ENCODE assay signal across 8 mouse cellular contexts in the genomic region with DNA sequence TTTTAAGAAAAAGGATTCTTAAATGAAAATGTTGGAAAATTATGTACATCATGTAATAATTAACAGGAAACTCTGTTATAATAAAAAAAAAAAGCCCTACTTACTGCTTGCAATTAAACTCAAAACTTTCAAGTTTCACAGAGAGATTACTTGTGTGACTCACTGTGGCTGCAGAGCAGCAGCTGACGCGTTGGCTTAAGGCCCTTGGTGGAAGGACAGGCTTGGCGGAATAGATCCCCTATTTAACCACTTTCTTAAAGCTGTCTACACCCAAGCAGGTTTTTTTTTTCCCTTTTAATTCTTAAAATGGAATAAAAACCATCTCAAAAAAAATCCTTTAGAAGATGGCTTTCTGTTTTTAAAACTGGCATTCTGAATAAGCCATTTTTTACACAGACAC.
DNase-seq lines count a peak whose midpoint lies in the region; ATAC-seq lines count a peak whose summit lies in the region.

No protein-coding gene starts in this region.

- H3K27ac ChIP-seq in midbrain, embryonic 10.5 days (replicated peaks), result peak overlapping the region; percentile 49
- no peak overlapping the region for H3K27ac ChIP-seq in midbrain, embryonic 16.5 days (ENCODE audit: low read length)
- H3K27ac ChIP-seq in forebrain, embryonic 16.5 days (ENCODE audit: low read length), result no peak overlapping the region
- peak overlapping the region; percentile 82 for H3K27ac ChIP-seq in lung, embryonic 15.5 days

- H3K4me1 ChIP-seq in midbrain, embryonic 10.5 days, result peaks cover 17% of the 10 kb centered on the region
- peaks cover 15% of the 10 kb centered on the region for H3K4me1 ChIP-seq in midbrain, embryonic 16.5 days (ENCODE audit: control insufficient read depth, insufficient read depth, low read length)
- H3K4me1 ChIP-seq in forebrain, embryonic 16.5 days (replicated peaks; ENCODE audit: control insufficient read depth, insufficient read depth, low read length), result peaks cover 24% of the 10 kb centered on the region
- H3K4me1 ChIP-seq in lung, embryonic 15.5 days, result peaks cover 19% of the 10 kb centered on the region

- no peak overlapping the region for H3K4me3 ChIP-seq in midbrain, embryonic 10.5 days
- H3K4me3 ChIP-seq in midbrain, embryonic 16.5 days (ENCODE audit: low read depth, low read length), result no peak overlapping the region
- H3K4me3 ChIP-seq in forebrain, embryonic 16.5 days (replicated peaks; ENCODE audit: low read length), result no peak overlapping the region
- no peak overlapping the region for H3K4me3 ChIP-seq in lung, embryonic 15.5 days

- 34% methylated on average over 3 of the region's 3 CpGs for WGBS in midbrain, embryonic 10.5 days
- WGBS in midbrain, embryonic 16.5 days, result 23% methylated on average over 3 of the region's 3 CpGs
- 13% methylated on average over 3 of the region's 3 CpGs for WGBS in forebrain, embryonic 16.5 days
- WGBS in lung, embryonic 15.5 days, result 17% methylated on average over 3 of the region's 3 CpGs

- ATAC-seq in midbrain, embryonic 16.5 days, result no peak
- ATAC-seq in forebrain, embryonic 16.5 days, result 0 out of 2 replicates have a peak, but pooled peaks have one; percentile 45
- peak; percentile 72 for ATAC-seq in lung, embryonic 15.5 days (ENCODE audit: borderline replicate concordance, extremely low read depth, low FRiP score, low TSS enrichment)

- no peak overlapping the region for H3K4me2 ChIP-seq in midbrain, embryonic 16.5 days (ENCODE audit: low read length)
- H3K4me2 ChIP-seq in forebrain, embryonic 16.5 days (ENCODE audit: low read length), result no peak overlapping the region
- no peak overlapping the region for H3K4me2 ChIP-seq in lung, embryonic 15.5 days

- H3K9ac ChIP-seq in midbrain, embryonic 16.5 days (ENCODE audit: low read depth, low read length), result no peak overlapping the region
- no peak overlapping the region for H3K9ac ChIP-seq in forebrain, embryonic 16.5 days (replicated peaks; ENCODE audit: low read depth, low read length)
- no peak overlapping the region for H3K9ac ChIP-seq in lung, embryonic 15.5 days

- no peaks in the 10 kb centered on the region for H3K9me3 ChIP-seq in midbrain, embryonic 10.5 days (replicated peaks)
- H3K9me3 ChIP-seq in midbrain, embryonic 16.5 days (replicated peaks; ENCODE audit: control insufficient read depth, low read length, poor library complexity, severe bottlenecking), result no peaks in the 10 kb centered on the region
- no peaks in the 10 kb centered on the region for H3K9me3 ChIP-seq in forebrain, embryonic 16.5 days (ENCODE audit: control insufficient read depth, low read length)
- H3K9me3 ChIP-seq in lung, embryonic 15.5 days, result no peaks in the 10 kb centered on the region

- peak; percentile 62 to 71 for DNase-seq in cerebellum, postnatal 10 days
- DNase-seq in cerebellum, adult 9-11 months, result no peak
- DNase-seq in midbrain, embryonic 10.5 days (ENCODE audit: low spot score), result no peak
- DNase-seq in frontal cortex, postnatal 25 days (ENCODE audit: low spot score in 2 of 2), result no peak
- DNase-seq in T-cell, adult 2 months (ENCODE audit: low spot score), result no peak

- H3K27me3 ChIP-seq in midbrain, embryonic 10.5 days (ENCODE audit: low read depth, poor library complexity, severe bottlenecking), result no peaks in the 10 kb centered on the region
- no peaks in the 10 kb centered on the region for H3K27me3 ChIP-seq in midbrain, embryonic 16.5 days (ENCODE audit: control insufficient read depth, insufficient read depth, low read depth, low read length)
- no peaks in the 10 kb centered on the region for H3K27me3 ChIP-seq in forebrain, embryonic 16.5 days (replicated peaks; ENCODE audit: control insufficient read depth, insufficient read depth, low read length)
- no peaks in the 10 kb centered on the region for H3K27me3 ChIP-seq in lung, embryonic 15.5 days

- no peaks in the 10 kb centered on the region for H3K36me3 ChIP-seq in midbrain, embryonic 10.5 days
- H3K36me3 ChIP-seq in midbrain, embryonic 16.5 days (ENCODE audit: control insufficient read depth, insufficient read depth, low read length), result no peaks in the 10 kb centered on the region
- no peaks in the 10 kb centered on the region for H3K36me3 ChIP-seq in forebrain, embryonic 16.5 days (ENCODE audit: control insufficient read depth, insufficient read depth)
- H3K36me3 ChIP-seq in lung, embryonic 15.5 days, result no peaks in the 10 kb centered on the region

Comparison
In these comparisons a context has a peak if more than half of its experiments do, and no peak if none do; other contexts are left out.
1. DNase-seq: peak in cerebellum, postnatal 10 days (2 of 2); none in cerebellum, adult 9-11 months (single experiment), midbrain, embryonic 10.5 days (single experiment), frontal cortex, postnatal 25 days (0 of 2) and T-cell, adult 2 months (single experiment).
2. H3K27ac ChIP-seq: peak in midbrain, embryonic 10.5 days (single experiment) and lung, embryonic 15.5 days (single experiment); none in midbrain, embryonic 16.5 days (single experiment) and forebrain, embryonic 16.5 days (single experiment).